Mouse (Mus musculus): ENCODE results near the gene Nlrp4f.

Gene Nlrp4f

DNA sequence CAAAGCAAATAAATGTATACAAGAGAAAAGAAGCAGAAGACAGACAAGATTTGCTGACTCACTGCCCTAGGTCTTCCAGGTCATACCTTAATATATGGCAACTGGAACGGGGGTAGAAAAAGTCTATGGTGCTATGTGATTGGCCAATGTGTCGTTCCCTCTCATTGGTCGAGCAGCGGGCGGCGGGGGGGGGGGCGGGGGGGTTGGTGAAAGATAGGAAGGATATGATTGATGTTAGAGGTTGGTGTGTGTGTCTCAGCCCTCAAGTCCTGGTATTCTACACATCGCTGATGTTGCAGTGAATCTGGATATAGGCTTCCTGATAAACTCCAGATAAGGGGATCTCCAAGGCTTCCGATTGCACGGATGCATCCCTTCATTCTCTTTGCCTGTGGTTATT, at the start of gene Nlrp4f:
Gene Nlrp4f, minus strand, starts transcription at position 101 of the 400 bp plus-strand sequence.
- DNase-seq: no peak

DNA sequence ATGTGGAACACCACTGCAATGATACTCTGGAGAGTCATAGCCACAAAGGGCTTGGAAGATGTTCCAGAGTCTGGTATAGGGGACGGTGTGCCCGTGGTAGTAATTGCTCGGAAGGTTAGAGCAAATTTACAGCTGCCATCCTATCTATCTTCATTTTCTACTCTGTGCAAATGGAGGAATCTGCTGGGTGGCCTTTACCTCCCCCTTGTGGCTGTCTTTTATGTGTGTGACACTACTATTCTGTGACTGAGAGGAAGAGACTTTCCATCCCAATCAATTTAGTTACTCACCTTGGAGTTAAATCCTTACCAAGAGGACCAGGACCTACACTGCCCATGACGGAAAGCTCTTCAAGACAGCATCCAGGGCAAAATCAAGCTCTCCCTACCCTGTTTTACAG, 37.5 kb upstream of the Nlrp4f start:
- DNase-seq: no peak

DNA sequence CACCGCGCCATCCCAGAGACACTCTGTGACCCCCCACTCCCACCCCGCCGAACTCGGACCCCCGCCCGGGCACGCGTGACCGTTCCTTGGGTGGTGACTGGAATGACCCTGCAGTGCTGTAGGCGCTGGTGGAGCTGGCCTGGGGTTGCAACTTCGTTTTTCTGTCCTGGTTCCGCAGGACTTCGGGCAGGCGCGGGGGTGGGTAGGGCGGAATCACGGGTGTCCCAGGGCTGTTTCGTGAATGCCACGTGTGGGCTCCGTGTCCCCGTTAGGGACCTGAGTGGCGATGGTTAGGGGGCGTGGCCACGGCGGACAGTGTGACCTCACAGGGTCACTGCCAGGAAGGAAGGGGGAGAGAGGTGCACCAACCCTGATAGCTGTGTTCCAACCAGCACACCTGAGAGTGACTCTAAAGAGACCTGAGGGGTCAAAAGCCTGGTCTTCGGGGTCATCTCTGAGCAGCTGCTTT, 36.6 kb upstream of the Nlrp4f start:
- DNase-seq: peak; percentile 72

DNA sequence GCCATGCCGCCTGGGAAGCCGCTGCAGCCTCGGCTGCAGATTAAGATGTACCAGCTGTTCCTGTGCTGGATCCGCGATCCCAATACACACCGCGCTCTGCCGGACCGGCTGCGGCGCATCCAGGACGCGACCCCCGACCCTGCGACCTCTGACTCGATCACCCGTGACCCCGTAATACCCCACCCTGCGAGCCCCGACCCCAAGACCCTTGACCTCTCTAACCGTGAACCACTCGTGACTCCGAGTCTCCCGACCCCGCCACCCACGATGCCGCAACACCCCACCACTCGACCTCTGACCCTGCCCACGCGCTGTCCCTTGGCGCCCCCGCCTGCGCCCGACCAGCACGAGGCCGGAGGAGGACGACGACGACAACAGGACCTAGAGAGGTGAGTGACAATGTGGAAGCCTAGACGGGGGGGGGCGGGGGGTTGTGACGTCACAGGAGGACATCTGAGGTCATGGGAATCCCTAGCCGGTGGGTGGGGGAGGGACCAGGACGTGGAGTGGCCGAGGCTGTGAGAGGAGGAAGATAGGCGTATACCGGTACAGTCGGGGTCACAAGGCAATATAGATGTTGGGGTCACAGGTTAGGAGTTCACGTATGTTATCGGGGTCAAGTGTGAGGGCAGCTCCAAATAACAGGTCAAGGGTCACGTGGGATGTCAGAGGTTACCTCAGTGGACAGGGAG, 36.0 kb upstream of the Nlrp4f start:
- peak; percentile 85 for DNase-seq

DNA sequence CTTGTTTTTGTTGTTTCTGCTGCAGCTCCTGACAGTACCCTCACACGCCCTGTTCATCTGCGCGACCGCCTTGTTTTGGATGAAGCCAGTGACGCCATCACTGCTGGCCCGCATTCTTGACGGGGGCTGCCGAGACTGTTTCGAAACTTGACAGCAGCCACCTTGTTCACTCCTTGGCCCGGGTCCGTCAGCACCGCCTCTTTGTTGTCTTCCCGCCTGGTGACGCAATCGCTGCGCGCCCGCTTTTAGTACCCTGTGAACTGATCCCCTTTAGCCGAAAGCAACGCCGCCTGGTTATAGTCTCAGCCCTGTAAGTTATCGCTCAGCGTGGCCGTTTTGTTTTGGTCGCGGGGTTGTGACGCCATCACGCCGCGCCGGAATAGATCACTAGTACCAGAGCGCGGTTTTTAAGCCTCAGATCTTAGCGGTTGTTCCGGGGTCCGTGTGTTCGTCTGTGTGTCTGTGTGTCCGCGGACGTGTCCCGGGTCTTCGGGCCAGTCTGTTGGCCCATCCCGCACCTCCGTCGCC, 35.4 kb upstream of the Nlrp4f start:
- DNase-seq: peak; percentile 94

DNA sequence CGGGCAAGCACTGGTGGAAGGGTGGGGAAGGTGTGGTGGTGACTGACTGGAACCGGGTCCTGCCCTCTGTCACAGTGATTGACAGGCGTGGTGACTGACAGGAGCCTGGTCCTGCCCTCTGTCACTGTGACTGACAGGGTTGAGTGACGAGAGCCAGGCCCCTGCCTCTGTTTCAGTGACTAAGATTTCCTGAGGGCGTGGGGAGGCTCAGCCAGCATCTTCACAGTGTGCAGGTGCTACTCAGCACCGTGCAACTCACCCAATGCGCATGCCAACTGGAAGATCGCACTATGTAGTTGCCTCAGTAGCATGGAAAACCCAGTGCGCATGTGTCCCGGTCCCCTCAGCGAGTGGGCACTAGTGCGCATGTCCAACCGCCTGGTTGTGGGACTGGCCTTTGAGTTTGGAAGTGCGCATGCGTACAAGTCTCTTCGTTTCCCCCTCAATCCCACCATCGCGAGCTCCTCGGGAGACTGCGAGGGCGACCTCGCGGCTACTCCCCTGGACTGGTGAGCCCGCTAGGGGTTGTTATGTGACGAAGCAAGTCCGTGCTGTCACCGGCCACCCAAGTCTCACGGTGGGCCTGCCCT, 34.8 kb upstream of the Nlrp4f start:
- DNase-seq: peak; percentile 98

DNA sequence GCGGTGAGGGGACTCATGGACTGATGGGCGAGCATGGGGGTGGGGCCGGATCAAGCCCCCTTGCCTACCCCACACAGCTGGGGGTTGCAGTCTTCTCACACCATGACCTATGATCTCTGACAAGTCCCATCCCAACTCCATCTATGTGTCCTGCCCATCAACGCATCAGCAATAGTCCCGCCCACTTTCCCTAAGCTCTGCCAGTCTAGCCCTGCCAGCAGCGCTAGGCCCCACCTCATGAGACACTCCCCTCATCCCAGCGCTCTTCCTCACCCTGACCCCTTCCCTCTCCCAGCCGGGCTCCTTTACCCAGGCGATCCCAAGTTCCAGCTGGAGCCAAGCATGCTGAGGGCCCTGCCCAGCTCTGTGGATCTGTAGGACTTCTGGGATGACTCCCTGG, 31.4 kb upstream of the Nlrp4f start:
- DNase-seq: peak; percentile 14

DNA sequence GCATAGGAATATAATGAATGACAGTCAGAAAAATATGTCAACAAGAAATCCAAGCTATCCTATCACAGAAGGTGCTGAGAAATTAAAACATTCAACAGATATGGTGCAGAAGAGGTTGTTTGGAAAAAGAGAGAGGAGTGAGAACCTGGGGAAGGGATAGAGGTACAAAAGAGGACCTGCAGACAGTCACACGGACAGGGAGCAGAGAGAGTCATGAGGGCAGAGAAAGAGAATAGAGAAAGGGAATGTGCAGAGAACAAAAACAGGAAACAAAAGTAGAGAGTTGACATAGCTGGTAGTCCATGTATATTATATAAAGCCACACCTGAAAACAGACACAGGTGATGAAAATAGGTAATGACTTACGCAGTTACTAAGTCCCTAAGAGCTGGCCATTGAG, 20.9 kb upstream of the Nlrp4f start:
- DNase-seq: no peak

DNA sequence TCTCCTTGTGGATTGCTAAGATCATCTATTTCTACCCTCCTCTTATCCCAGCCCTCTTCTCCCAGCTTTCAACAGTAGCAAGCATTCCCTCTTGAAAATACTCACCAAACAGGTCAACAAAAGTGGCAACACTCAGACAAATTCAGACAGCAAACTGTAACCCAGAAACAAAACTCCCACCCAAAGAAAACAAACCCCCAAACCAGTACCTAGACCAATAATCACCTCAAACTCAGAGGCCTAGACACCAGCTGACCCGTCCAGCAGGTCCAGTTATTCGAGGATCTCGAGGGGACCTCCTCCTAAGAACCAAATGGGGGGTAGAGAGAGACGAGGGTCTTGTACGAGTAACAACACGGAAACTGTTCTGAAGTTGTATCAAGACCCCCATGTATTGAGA, 20.2 kb upstream of the Nlrp4f start:
- DNase-seq: no peak

DNA sequence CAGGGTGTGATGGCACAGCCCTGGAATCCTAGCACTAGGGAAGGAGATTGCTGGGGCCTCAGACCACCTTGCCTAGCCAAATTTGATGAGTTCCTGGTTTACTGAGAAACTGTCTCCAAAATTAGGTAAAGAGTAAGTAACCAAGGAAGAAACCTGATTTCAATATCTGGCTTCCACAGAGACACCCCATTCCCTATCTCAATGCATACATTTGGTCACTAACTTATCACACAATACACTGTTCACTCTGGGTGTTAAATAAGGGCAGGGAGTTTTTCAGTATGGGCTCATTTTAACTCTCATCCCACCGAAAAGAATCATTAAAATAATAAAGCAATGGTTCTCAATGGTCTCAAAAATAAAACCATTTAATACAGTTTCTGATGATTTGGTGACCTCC, 5.1 kb downstream of the Nlrp4f start:
- no peak for DNase-seq

DNA sequence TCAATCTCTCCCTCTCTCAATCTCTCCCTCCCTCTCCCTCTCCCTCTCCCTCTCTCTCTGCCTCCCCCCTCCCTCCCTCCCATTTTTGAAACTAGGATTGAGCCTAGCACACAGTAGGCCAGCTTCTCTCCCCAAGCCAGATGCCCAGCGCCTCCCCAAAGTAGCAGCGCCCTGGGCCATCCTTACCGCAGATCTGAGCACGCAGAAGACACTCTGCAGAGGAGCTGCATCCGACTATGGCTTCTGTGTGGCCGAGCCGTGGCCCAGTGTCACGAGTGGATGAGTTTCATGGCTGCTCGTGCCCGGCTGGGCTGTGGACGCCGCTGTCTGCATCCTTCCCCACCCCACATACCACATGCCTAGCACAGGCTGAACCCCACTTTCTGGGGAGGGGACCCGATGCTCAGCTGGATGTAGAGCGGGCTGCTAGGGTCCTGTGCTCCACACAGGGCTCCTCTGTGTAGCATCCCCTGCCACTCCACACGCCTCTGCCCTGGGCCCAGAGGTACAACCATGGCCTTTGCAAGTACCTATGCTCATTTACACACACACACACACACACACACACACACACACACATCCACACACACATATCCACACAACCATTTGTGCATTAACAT, 29.2 kb downstream of the Nlrp4f start:
- DNase-seq: no peak

DNA sequence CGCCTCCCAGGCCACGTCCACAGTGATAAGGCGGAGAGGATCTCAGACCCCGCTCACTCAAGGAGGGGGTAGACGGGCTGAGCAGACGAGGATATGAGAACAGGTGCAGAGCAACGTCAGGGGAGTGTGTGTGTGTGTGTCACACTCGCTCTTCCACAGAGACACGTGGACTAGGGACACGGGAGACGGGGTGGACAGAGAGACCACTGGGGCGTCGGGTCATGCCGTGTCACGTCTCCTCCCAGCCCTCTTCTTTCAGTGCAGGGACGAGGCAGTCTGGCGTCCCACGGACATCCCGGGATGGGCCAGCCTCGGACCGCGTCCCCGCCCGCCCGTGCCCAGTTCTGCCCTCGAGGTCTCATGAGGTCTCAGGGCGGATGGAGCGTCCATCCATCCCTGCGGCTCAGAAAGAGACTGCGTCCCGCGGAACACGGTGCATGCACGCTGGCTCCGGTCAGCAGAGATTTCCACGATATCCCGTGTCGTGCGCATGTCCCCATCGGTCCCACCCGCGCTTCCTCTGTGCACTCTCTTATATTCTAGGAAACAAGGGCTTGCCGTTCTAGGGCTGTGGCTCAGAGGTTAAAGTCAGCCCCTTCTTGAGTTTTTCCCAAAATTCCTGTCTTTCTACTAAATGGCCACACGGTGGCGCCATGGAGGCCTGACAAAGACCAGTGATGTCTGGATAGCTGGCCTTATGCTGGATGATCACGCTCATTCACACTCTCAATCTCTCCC, 29.9 kb downstream of the Nlrp4f start:
- peak; percentile 3 for DNase-seq

DNA sequence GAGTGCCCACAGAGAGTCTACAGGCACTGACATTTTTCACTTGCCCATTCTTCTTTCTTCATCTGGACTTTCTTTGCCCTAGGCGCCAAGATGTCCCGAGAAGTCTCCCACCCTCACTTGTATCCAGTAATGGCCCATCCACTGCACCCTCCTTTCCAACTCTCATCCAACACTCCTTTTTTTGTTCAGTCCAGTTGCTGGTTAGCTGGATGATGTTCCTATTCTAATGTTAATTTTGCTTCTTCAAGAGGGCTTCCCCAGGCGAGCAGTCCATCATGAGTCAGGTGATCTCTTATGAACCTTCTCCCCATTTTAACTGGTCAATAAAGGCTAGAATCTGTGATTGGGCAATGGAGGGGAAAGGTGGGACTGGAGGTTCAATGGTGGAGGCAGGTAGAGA, 31.7 kb downstream of the Nlrp4f start:
- no peak for DNase-seq

DNA sequence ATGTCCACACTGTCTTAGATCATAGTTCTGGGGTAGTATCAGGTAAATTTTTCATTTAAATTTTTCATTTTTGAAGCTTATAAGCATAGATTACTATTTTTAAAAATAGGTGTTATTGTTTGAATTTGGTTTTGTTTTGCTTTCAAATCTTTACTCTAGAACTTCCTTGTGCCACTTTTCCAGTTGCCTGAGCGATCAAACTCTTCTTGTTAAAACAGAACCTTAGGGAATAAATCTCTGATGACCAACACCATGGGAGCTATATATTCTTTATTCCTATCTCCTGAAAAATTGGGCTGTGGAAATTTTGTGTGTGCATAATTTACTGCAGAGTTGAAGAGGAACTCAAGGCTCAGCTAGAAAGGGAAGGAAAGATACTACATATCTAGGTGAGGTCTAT, 55.8 kb downstream of the Nlrp4f start, which contains the start of gene Olfr466:
Gene Olfr466, plus strand, starts transcription at position 301 of the 400 bp plus-strand sequence.
- no peak for DNase-seq

DNA sequence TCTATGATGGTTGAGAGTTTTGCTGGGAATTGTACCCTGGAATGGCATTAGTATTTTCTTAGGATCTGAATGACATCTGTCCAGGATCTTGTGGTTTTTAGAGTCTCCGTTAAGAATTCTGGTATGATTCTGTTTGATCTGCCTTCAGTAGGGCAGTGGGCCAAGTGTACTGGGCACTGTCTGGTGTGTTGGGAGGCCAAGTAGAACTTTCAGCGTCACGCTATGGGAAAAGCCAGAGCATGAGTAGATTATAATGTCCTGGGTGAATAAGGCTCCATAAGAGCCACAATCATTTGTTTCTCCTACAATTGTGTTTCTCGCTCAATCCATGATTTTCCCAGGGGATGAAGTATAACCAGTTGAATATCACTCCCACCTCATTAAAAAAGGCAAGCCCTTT, 68.0 kb downstream of the Nlrp4f start, which contains the start of gene Olfr465-ps1:
Gene Olfr465-ps1, plus strand, starts transcription at position 301 of the 400 bp plus-strand sequence.
- no peak for DNase-seq

Data from cerebellum, adult 9-11 months (tissue).